Mouse (Mus musculus) kidney, postnatal 0 days (tissue): ENCODE data around the gene Slc4a10. TPM values are rescaled to one million over a fixed set of nuclear protein-coding genes. Genes with fewer than 3 reads are reported as not detected.

Experiments used
- ATAC-seq: fragments of 200-750 bp; cut with Nextera tagmentation; replicated peaks from 2 replicates; pipeline ENCODE4 v1.8.0; 2017; ENCODE audit warnings: low read depth, moderate number of reproducible peaks, moderate TSS enrichment, moderate library complexity; ENCODE audit not compliant: low FRiP score
- DNase-seq: peaks from one replicate; pipeline ENCODE4 v3.0.0-alpha.2; 2016; ENCODE audit warnings: low spot score
- H3K27ac ChIP-seq: fragments of 300-500 bp; sonication (generic); 2 replicates; pipeline ENCODE4 v1.5.1; 2014; ENCODE audit warnings: mild to moderate bottlenecking
- H3K27me3 ChIP-seq: fragments of 300-500 bp; sonication (generic); 2 replicates; pipeline ENCODE4 v1.6.1; 2014; ENCODE audit warnings: low read length, mixed read lengths; ENCODE audit not compliant: insufficient read depth
- H3K36me3 ChIP-seq: fragments of 300-500 bp; sonication (generic); 2 replicates; pipeline ENCODE4 v1.6.1; 2014; ENCODE audit warnings: low read length, mixed read lengths; ENCODE audit not compliant: insufficient read depth
- H3K4me1 ChIP-seq: fragments of 300-500 bp; sonication (generic); replicated peaks from 2 replicates; pipeline ENCODE4 v1.6.1; 2014; ENCODE audit warnings: antibody characterized with exemption, low read length, mixed read lengths; ENCODE audit not compliant: insufficient read depth
- H3K4me2 ChIP-seq: fragments of 300-500 bp; sonication (generic); 2 replicates; pipeline ENCODE4 v1.6.1; 2014; ENCODE audit warnings: mild to moderate bottlenecking, low read length, moderate library complexity, mixed read lengths
- H3K4me3 ChIP-seq: fragments of 300-500 bp; sonication (generic); replicated peaks from 2 replicates; pipeline ENCODE4 v1.5.1; 2014; ENCODE audit warnings: low read depth, low read length
- H3K9ac ChIP-seq: fragments of 300-500 bp; sonication (generic); 2 replicates; pipeline ENCODE4 v1.6.1; 2014; ENCODE audit warnings: low read depth, low read length
- H3K9me3 ChIP-seq: fragments of 300-500 bp; sonication (generic); replicated peaks from 2 replicates; pipeline ENCODE4 v1.6.1; 2016; ENCODE audit warnings: low read length, inconsistent platforms, mixed read lengths
- CTCF ChIP-seq: IDR thresholded peaks from 2 replicates; pipeline ENCODE4 v1.5.1; 2016; ENCODE audit warnings: antibody characterized with exemption, low read depth, mild to moderate bottlenecking, moderate library complexity
- WGBS: fragments of 180-500 bp; shearing (Covaris S2); extraction: QIAGEN DNeasy Blood & Tissue Kit; methylation state at CpG from one replicate; pipeline ENCODE4 v1.1.7; 2014; 5-methylcytosine and 5-hydroxymethylcytosine counted together
- polyA plus RNA-seq: library from polyadenylated mRNA; unstranded; fragments of >200 nt; fragmentation: Nextera tagmentation; extraction: Ambion mirVana; gene quantifications from 2 replicates; pipeline ENCODE4 v1.2.1, GENCODE M21; 2015

Gene Slc4a10
- polyA plus RNA-seq, 1 experiment from 2014 or later, result 0.38 TPM

- Histone ChIP-seq H3K4me1 (no peaks in the 10 kb centered on the region), H3K36me3 (no peaks in the 10 kb centered on the region), H3K27ac (no peak overlapping the region), H3K9me3 (no peaks in the 10 kb centered on the region), H3K27me3 (no peaks in the 10 kb centered on the region), H3K9ac (no peak overlapping the region), H3K4me3 (no peak overlapping the region), H3K4me2 (no peak overlapping the region)
- 83% methylated on average over 3 of the region's 3 CpGs for WGBS
- ATAC-seq (no peak), DNase-seq (no peak)
- no peak for TF ChIP-seq CTCF
Observed at GRCm38 (mm10) chr2:62319489-62319888, 273.2 kb downstream of the Slc4a10 start.

GRCm38 (mm10) chr2:62323078-62323637, 276.9 kb downstream of the Slc4a10 start:
- no peak for ATAC-seq
- H3K36me3 ChIP-seq, result no peaks in the 10 kb centered on the region
- H3K4me1 ChIP-seq, result no peaks in the 10 kb centered on the region
- no peak overlapping the region for H3K4me3 ChIP-seq
- TF ChIP-seq CTCF, result no peak
- no peak overlapping the region for H3K27ac ChIP-seq
- no peak overlapping the region for H3K9ac ChIP-seq
- no peaks in the 10 kb centered on the region for H3K27me3 ChIP-seq
- WGBS, result 88% methylated on average over 9 of the region's 9 CpGs
- DNase-seq, result no peak
- H3K4me2 ChIP-seq, result no peak overlapping the region
- H3K9me3 ChIP-seq, result no peaks in the 10 kb centered on the region

DNA sequence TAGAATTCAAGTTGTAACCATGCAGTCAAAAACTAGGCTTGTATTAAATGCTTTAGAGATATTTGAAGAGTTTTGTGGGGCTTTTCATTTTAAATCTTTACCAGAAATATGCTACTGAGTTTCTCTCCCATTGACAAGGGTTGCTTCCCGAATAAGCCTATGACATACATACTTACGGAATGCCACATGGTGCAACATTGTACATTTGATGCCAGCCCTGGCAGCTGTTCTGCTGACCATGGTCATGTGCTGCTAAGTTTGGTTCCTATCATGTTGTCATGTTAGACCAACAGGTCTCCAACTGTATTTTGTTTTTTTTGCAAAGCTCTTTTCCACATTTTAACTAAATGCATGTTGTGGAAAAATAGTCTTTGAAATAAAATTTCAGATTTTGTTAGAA, 279.1 kb downstream of the Slc4a10 start:
- no peak overlapping the region for H3K4me3 ChIP-seq
- H3K4me2 ChIP-seq, result no peak overlapping the region
- no peaks in the 10 kb centered on the region for H3K27me3 ChIP-seq
- H3K4me1 ChIP-seq, result no peaks in the 10 kb centered on the region
- no peaks in the 10 kb centered on the region for H3K36me3 ChIP-seq
- DNase-seq, result no peak
- ATAC-seq, result no peak
- no peaks in the 10 kb centered on the region for H3K9me3 ChIP-seq
- TF ChIP-seq CTCF, result no peak
- WGBS, result 90% methylated on average over 2 of the region's 2 CpGs
- H3K9ac ChIP-seq, result no peak overlapping the region
- H3K27ac ChIP-seq, result no peak overlapping the region

- ATAC-seq (no peak), DNase-seq (no peak)
- H3K27ac ChIP-seq, result no peak overlapping the region
- H3K36me3 ChIP-seq, result no peaks in the 10 kb centered on the region
- TF ChIP-seq CTCF, result no peak
- no peak overlapping the region for H3K4me2 ChIP-seq
- no peak overlapping the region for H3K9ac ChIP-seq
- H3K27me3 ChIP-seq, result no peaks in the 10 kb centered on the region
- no peaks in the 10 kb centered on the region for H3K4me1 ChIP-seq
- WGBS, result 63% methylated on average over 4 of the region's 4 CpGs
- H3K9me3 ChIP-seq, result no peaks in the 10 kb centered on the region
- H3K4me3 ChIP-seq, result no peak overlapping the region
Observed at GRCm38 (mm10) chr2:62331913-62332312, 285.7 kb downstream of the Slc4a10 start.

- DNase-seq (no peak), ATAC-seq (no peak)
- Histone ChIP-seq H3K9ac (no peak overlapping the region), H3K36me3 (no peaks in the 10 kb centered on the region), H3K4me2 (no peak overlapping the region), H3K9me3 (no peaks in the 10 kb centered on the region), H3K27me3 (no peaks in the 10 kb centered on the region), H3K27ac (no peak overlapping the region), H3K4me1 (no peaks in the 10 kb centered on the region), H3K4me3 (no peak overlapping the region)
- 79% methylated on average over 8 of the region's 8 CpGs for WGBS
- no peak for TF ChIP-seq CTCF
Observed at GRCm38 (mm10) chr2:62332465-62332864, 286.2 kb downstream of the Slc4a10 start.

DNA sequence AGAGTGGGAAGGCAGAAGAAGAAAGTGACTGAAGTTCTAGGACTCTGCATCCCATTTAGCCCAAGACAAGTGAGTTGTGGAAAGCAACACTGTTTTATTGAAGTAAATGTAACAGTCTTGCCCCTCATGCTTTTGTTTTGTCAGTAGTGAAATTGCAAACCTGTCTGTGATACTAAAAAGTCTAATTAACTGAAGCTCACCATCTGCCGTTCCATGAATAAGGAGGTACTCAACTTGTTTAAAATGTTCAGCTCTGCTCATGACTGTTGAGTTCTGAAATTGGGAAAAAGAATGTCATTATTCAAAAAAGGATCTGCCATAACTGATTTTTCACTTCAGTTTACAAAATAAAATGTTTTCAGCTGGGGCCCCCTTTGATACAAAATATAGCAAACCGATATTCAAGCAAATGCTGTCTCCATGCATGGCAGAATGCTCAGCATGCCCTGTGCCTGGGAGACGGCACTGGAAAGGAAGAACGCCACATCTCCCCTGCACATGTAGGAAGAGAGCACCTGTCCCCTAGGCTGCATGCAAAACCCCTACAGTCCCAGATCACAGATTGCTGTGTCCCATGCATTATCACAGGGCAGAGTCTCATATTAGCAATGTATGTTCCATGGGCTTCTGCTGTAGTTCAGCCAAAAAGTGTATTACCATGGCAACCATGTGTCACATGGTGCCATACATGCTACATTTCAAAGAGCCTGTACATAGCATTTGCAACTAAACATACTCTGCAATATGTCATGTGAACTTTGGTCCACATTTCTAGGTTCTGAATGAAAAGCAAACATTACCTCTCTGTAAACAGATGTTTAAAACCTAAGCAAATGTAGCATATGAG, 288.4 kb downstream of the Slc4a10 start:
- Histone ChIP-seq H3K27ac (no peak overlapping the region), H3K36me3 (no peaks in the 10 kb centered on the region), H3K27me3 (no peaks in the 10 kb centered on the region), H3K4me1 (no peaks in the 10 kb centered on the region), H3K9ac (no peak overlapping the region), H3K4me2 (no peak overlapping the region), H3K4me3 (no peak overlapping the region), H3K9me3 (no peaks in the 10 kb centered on the region)
- ATAC-seq (no peak), DNase-seq (no peak)
- 77% methylated on average over 4 of the region's 4 CpGs for WGBS
- TF ChIP-seq CTCF, result no peak
